Mouse (Mus musculus): ENCODE measurements around the gene Kitl.

DNA sequence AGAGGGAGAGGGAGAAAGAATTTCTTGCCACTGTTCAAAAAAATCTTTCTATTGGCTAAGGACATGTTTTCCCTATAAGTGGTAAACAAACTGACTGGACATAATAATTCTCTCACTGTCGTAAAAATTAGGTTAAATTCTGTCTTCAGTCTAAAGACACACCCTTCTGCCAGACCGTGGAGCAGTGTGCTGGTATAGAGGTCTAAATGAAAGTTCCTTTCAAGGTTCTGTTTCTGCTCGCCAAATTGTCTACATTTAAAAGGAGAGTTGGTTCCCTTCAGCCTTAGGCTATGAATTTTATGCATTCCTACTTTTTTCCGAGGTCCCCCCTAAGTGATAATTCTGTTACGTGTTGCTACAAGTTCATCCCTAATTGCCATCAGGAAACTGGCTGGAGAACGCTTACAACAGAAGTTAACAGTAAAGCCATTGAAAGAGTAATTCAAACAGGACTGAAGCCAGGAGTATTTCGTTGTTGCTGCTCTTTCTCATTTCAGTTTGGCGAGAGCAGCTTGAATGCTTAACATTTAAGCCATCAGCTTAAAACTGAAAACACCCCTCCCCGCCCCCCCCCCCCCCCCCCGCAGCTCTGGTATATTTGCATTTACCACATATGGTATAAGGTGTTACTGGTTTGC is 35.8 kb downstream of the Kitl start:
- TF ChIP-seq TAL1 (IDR thresholded peaks at IDR 0.05; ENCODE audit: low read length), result no peak
- no peak for TF ChIP-seq GATA1 (IDR thresholded peaks at IDR 0.05; ENCODE audit: low read length)
